Mouse (Mus musculus) hindbrain, embryonic 13.5 days (tissue): ENCODE measurements around the gene Pde6h. TPM values are rescaled to one million over a fixed set of nuclear protein-coding genes. Genes with fewer than 3 reads are reported as not detected.

Experiments used
- polyA plus RNA-seq: library from polyadenylated mRNA; unstranded; fragments of >200 nt; fragmentation: Nextera tagmentation; extraction: Ambion mirVana; gene quantifications from 2 replicates; pipeline ENCODE4 v1.2.1, GENCODE M21; 2015

Pde6h gene
- polyA plus RNA-seq, 1 experiment from 2014 or later, result not detected

Other genes starting within 250 kb of the Pde6h start
- gene Gucy2c, start 142.1 kb upstream of the Pde6h start, polyA plus RNA-seq, result 0.09 and 0.17 TPM in 2 replicates
- 0.65 and 0.90 TPM in 2 replicates for gene Hist4h4, start 119.4 kb upstream of the Pde6h start, polyA plus RNA-seq
- 116 and 125 TPM in 2 replicates for gene H2afj, start 115.6 kb upstream of the Pde6h start, polyA plus RNA-seq
- 1.5 and 2.8 TPM in 2 replicates for gene BC049715, start 96.2 kb upstream of the Pde6h start, polyA plus RNA-seq
- 80.1 and 82.5 TPM in 2 replicates for gene Wbp11, start 95.6 kb upstream of the Pde6h start, polyA plus RNA-seq
- 0.19 and 0.66 TPM in 2 replicates for gene Smco3, start 88.4 kb upstream of the Pde6h start, polyA plus RNA-seq
- gene Art4, start 66.1 kb upstream of the Pde6h start, polyA plus RNA-seq, result 0.13 and 0.39 TPM in 2 replicates
- 13.6 and 16.2 TPM in 2 replicates for gene Mgp, start 48.0 kb upstream of the Pde6h start, polyA plus RNA-seq
- gene Erp27, start 1.7 kb upstream of the Pde6h start, polyA plus RNA-seq, result not detected in 2 replicates
- 16.7 and 19.2 TPM in 2 replicates for gene Arhgdib, start 18.1 kb downstream of the Pde6h start, polyA plus RNA-seq
- 3.2 and 3.6 TPM in 2 replicates for gene Rerg, start 246.7 kb downstream of the Pde6h start, polyA plus RNA-seq